In genomic region chr1:178770626-178771362, GRCm38 (mm10) we compare ENCODE assay signal across 21 mouse cellular contexts.
DNase-seq lines count a peak whose midpoint lies in the region; ATAC-seq and TF ChIP-seq lines count a peak whose summit lies in the region.
"Had no signal": no experiment of that assay in that cellular context is flagged by ENCODE, and none has a peak within 500 bp of the region (broad histone marks: within the 10 kb centered on the region; RNA-seq: fewer than 3 reads in every experiment).

No protein-coding gene starts in this region.

- no peak for TF ChIP-seq POLR2A in MEL (IDR thresholded peaks at IDR 0.05; ENCODE audit: control insufficient read depth in 1 of 2, insufficient read depth in 1 of 2, low read depth in 1 of 2, low read length in 2 of 2, poor library complexity in 1 of 2)

- no peaks in the 10 kb centered on the region for H3K79me2 ChIP-seq in MEL (ENCODE audit: control insufficient read depth, insufficient read depth, low read length, poor library complexity)

- no peak overlapping the region for H3K9ac ChIP-seq in forebrain, embryonic 14.5 days (ENCODE audit: low read length)
- H3K9ac ChIP-seq in forebrain, embryonic 12.5 days = no peak overlapping the region
- H3K9ac ChIP-seq in hindbrain, embryonic 15.5 days = no peak overlapping the region
- no peak overlapping the region for H3K9ac ChIP-seq in hindbrain, embryonic 14.5 days
- no peak overlapping the region for H3K9ac ChIP-seq in MEL (ENCODE audit: control insufficient read depth, low read depth, low read length, poor library complexity, severe bottlenecking)
- no peak overlapping the region for H3K9ac ChIP-seq in forebrain, embryonic 16.5 days (replicated peaks; ENCODE audit: low read depth, low read length)
- H3K9ac ChIP-seq: embryonic facial prominence, embryonic 15.5 days; limb, embryonic 12.5 days; liver, embryonic 14.5 days had no signal

- no peaks in the 10 kb centered on the region for H3K9me3 ChIP-seq in forebrain, embryonic 14.5 days (replicated peaks; ENCODE audit: control insufficient read depth, low read length)
- H3K9me3 ChIP-seq in forebrain, embryonic 12.5 days = no peaks in the 10 kb centered on the region
- H3K9me3 ChIP-seq in hindbrain, embryonic 15.5 days = no peaks in the 10 kb centered on the region
- no peaks in the 10 kb centered on the region for H3K9me3 ChIP-seq in hindbrain, embryonic 14.5 days (ENCODE audit: control insufficient read depth, low read length)
- no peaks in the 10 kb centered on the region for H3K9me3 ChIP-seq in MEL (replicated peaks; ENCODE audit: insufficient read depth, low read length)
- H3K9me3 ChIP-seq in forebrain, embryonic 16.5 days (ENCODE audit: control insufficient read depth, low read length) = no peaks in the 10 kb centered on the region
- H3K9me3 ChIP-seq: embryonic facial prominence, embryonic 15.5 days; limb, embryonic 12.5 days had no signal

- no peak for ATAC-seq in forebrain, embryonic 14.5 days
- ATAC-seq in forebrain, embryonic 12.5 days (ENCODE audit: low FRiP score) = no peak
- 0 out of 2 replicates have a peak, but pooled peaks have one; percentile 56 for ATAC-seq in hindbrain, embryonic 15.5 days (ENCODE audit: low FRiP score, low read depth)
- ATAC-seq in hindbrain, embryonic 14.5 days (ENCODE audit: low FRiP score) = no peak
- ATAC-seq in forebrain, embryonic 16.5 days = peak; percentile 61; the same call in 1 of the 2 replicates
- ATAC-seq: Patski had no signal

- no peak for TF ChIP-seq RAD21 in MEL (IDR thresholded peaks at IDR 0.05; ENCODE audit: low read depth, low read length)

- H3K4me1 ChIP-seq in forebrain, embryonic 14.5 days (ENCODE audit: control insufficient read depth, insufficient read depth, low read length) = no peaks in the 10 kb centered on the region
- H3K4me1 ChIP-seq in forebrain, embryonic 12.5 days = peaks cover 3% of the 10 kb centered on the region
- H3K4me1 ChIP-seq in hindbrain, embryonic 15.5 days (replicated peaks) = no peaks in the 10 kb centered on the region
- H3K4me1 ChIP-seq in hindbrain, embryonic 14.5 days (replicated peaks; ENCODE audit: control insufficient read depth, insufficient read depth, low read length) = no peaks in the 10 kb centered on the region
- H3K4me1 ChIP-seq in MEL (ENCODE audit: control insufficient read depth in 1 of 2, insufficient read depth in 2 of 2, low read length in 2 of 2) = peaks cover 0 to 6% of the 10 kb centered on the region in 2 experiments; a peak in 2 of 4 replicates
- no peaks in the 10 kb centered on the region for H3K4me1 ChIP-seq in forebrain, embryonic 16.5 days (replicated peaks; ENCODE audit: control insufficient read depth, insufficient read depth, low read length)
- H3K4me1 ChIP-seq: embryonic facial prominence, embryonic 15.5 days; limb, embryonic 12.5 days had no signal

- no peak overlapping the region for H3K4me3 ChIP-seq in forebrain, embryonic 14.5 days (ENCODE audit: low read depth, low read length)
- H3K4me3 ChIP-seq in forebrain, embryonic 12.5 days (replicated peaks) = no peak overlapping the region
- no peak overlapping the region for H3K4me3 ChIP-seq in hindbrain, embryonic 15.5 days
- H3K4me3 ChIP-seq in hindbrain, embryonic 14.5 days (replicated peaks; ENCODE audit: low read length) = no peak overlapping the region
- H3K4me3 ChIP-seq in MEL (ENCODE audit: control insufficient read depth in 1 of 2, insufficient read depth in 1 of 2, low read depth in 2 of 2, low read length in 2 of 2) = no peak overlapping the region
- H3K4me3 ChIP-seq in forebrain, embryonic 16.5 days (replicated peaks; ENCODE audit: low read length) = no peak overlapping the region
- H3K4me3 ChIP-seq: embryonic facial prominence, embryonic 15.5 days; gastrocnemius, adult 2 months; left cerebral cortex, adult 2 months; limb, embryonic 12.5 days had no signal

- TF ChIP-seq CTCF in MEL (IDR thresholded peaks at IDR 0.05 in 2 of 3, conservative IDR thresholded peaks at IDR 0.05 in 1 of 3; ENCODE audit: control insufficient read depth in 1 of 3, insufficient read depth in 1 of 3, low read depth in 2 of 3, low read length in 3 of 3, poor library complexity in 1 of 3, severe bottlenecking in 1 of 3) = no peak

- TF ChIP-seq EP300 in MEL (IDR thresholded peaks at IDR 0.05; ENCODE audit: low read depth in 1 of 2, low read length in 2 of 2) = no peak

- H3K27ac ChIP-seq in forebrain, embryonic 14.5 days (ENCODE audit: low read depth, low read length) = no peak overlapping the region
- H3K27ac ChIP-seq in forebrain, embryonic 12.5 days = no peak overlapping the region
- no peak overlapping the region for H3K27ac ChIP-seq in hindbrain, embryonic 15.5 days (replicated peaks)
- H3K27ac ChIP-seq in hindbrain, embryonic 14.5 days = no peak overlapping the region
- no peak overlapping the region for H3K27ac ChIP-seq in MEL (ENCODE audit: control insufficient read depth, low read depth, low read length)
- H3K27ac ChIP-seq in forebrain, embryonic 16.5 days (ENCODE audit: low read length) = no peak overlapping the region
- H3K27ac ChIP-seq: embryonic facial prominence, embryonic 15.5 days; gastrocnemius, adult 2 months; kidney, postnatal 0 days; left cerebral cortex, adult 2 months; limb, embryonic 12.5 days; liver, embryonic 14.5 days had no signal

- peak; percentile 59 for DNase-seq in forebrain, embryonic 14.5 days (ENCODE audit: low spot score)
- no peak for DNase-seq in hindbrain, embryonic 14.5 days (ENCODE audit: low spot score)
- no peak for DNase-seq in MEL (ENCODE audit: low read depth, low spot score)
- DNase-seq in kidney, postnatal 10 days = no peak
- DNase-seq in adrenal gland, adult 18-20 months (ENCODE audit: low spot score in 2 of 2) = no peak
- DNase-seq: cerebellum, postnatal 36 days; gastrocnemius, adult 2 months; heart, postnatal 36 days; kidney, adult 11 months; midbrain, embryonic 14.5 days; right cerebral cortex, postnatal 25 days had no signal

- H3K4me2 ChIP-seq in forebrain, embryonic 14.5 days (ENCODE audit: low read length) = no peak overlapping the region
- no peak overlapping the region for H3K4me2 ChIP-seq in forebrain, embryonic 12.5 days
- no peak overlapping the region for H3K4me2 ChIP-seq in hindbrain, embryonic 15.5 days
- no peak overlapping the region for H3K4me2 ChIP-seq in hindbrain, embryonic 14.5 days (replicated peaks)
- no peak overlapping the region for H3K4me2 ChIP-seq in forebrain, embryonic 16.5 days (ENCODE audit: low read length)
- H3K4me2 ChIP-seq: embryonic facial prominence, embryonic 15.5 days; heart, embryonic 11.5 days; limb, embryonic 12.5 days had no signal

- no peaks in the 10 kb centered on the region for H3K36me3 ChIP-seq in forebrain, embryonic 14.5 days (ENCODE audit: control insufficient read depth, insufficient read depth, low read length)
- no peaks in the 10 kb centered on the region for H3K36me3 ChIP-seq in forebrain, embryonic 12.5 days (replicated peaks)
- no peaks in the 10 kb centered on the region for H3K36me3 ChIP-seq in hindbrain, embryonic 15.5 days
- no peaks in the 10 kb centered on the region for H3K36me3 ChIP-seq in hindbrain, embryonic 14.5 days (replicated peaks; ENCODE audit: control insufficient read depth, insufficient read depth)
- no peaks in the 10 kb centered on the region; a peak in 1 of 4 replicates for H3K36me3 ChIP-seq in MEL (ENCODE audit: control insufficient read depth in 1 of 2, insufficient read depth in 2 of 2, low read length in 2 of 2)
- no peaks in the 10 kb centered on the region for H3K36me3 ChIP-seq in forebrain, embryonic 16.5 days (ENCODE audit: control insufficient read depth, insufficient read depth)
- H3K36me3 ChIP-seq: embryonic facial prominence, embryonic 15.5 days had no signal

- 84% methylated on average over 5 of the region's 7 CpGs for WGBS in forebrain, embryonic 14.5 days
- 79% methylated on average over 5 of the region's 7 CpGs for WGBS in forebrain, embryonic 12.5 days
- WGBS in hindbrain, embryonic 15.5 days = 56% methylated on average over 6 of the region's 7 CpGs
- WGBS in hindbrain, embryonic 14.5 days = 61% methylated on average over 6 of the region's 7 CpGs
- 68% methylated on average over 6 of the region's 7 CpGs for WGBS in forebrain, embryonic 16.5 days

- no peaks in the 10 kb centered on the region for H3K27me3 ChIP-seq in forebrain, embryonic 14.5 days (replicated peaks; ENCODE audit: control insufficient read depth, insufficient read depth, low read length)
- no peaks in the 10 kb centered on the region for H3K27me3 ChIP-seq in forebrain, embryonic 12.5 days
- no peaks in the 10 kb centered on the region for H3K27me3 ChIP-seq in hindbrain, embryonic 15.5 days
- H3K27me3 ChIP-seq in hindbrain, embryonic 14.5 days (ENCODE audit: control insufficient read depth, insufficient read depth, low read length) = no peaks in the 10 kb centered on the region
- H3K27me3 ChIP-seq in MEL (ENCODE audit: control insufficient read depth in 1 of 2, insufficient read depth in 2 of 2, low read length in 2 of 2) = no peaks in the 10 kb centered on the region
- H3K27me3 ChIP-seq in forebrain, embryonic 16.5 days (replicated peaks; ENCODE audit: control insufficient read depth, insufficient read depth, low read length) = no peaks in the 10 kb centered on the region
- H3K27me3 ChIP-seq: embryonic facial prominence, embryonic 15.5 days; limb, embryonic 12.5 days; Patski had no signal

TF ChIP-seq in MEL, 35 proteins besides CTCF, POLR2A, EP300 and RAD21:
- TF ChIP-seq BHLHE40 (IDR thresholded peaks at IDR 0.05; ENCODE audit: borderline replicate concordance, low read depth, low read length) = no peak
- TF ChIP-seq USF1 (IDR thresholded peaks at IDR 0.05; ENCODE audit: low read depth, low read length) = peak; percentile 39; the same call in 1 of the 2 replicates
TF ChIP-seq in MEL: peak in this region for 1.

Comparison
In these comparisons a context has a peak if more than half of its experiments do, and no peak if none do; other contexts are left out.
1. ATAC-seq: peak in hindbrain, embryonic 15.5 days (single experiment) and forebrain, embryonic 16.5 days (single experiment); none in forebrain, embryonic 14.5 days (single experiment), forebrain, embryonic 12.5 days (single experiment) and hindbrain, embryonic 14.5 days (single experiment).